Mouse (Mus musculus) hindbrain, embryonic 16.5 days (tissue): Measurements from ENCODE around the gene Glrp1. TPM values are rescaled to one million over a fixed set of nuclear protein-coding genes. Genes with fewer than 3 reads are reported as not detected.

ENCODE experiments used
- ATAC-seq: fragments of 200-750 bp; cut with Nextera tagmentation; 2 replicates; pipeline ENCODE4 v1.8.0; 2017; ENCODE audit warnings: moderate TSS enrichment, moderate library complexity
- H3K27ac ChIP-seq: fragments of 300-500 bp; sonication (generic); 2 replicates; pipeline ENCODE4 v1.5.1; 2014; ENCODE audit warnings: low read depth, mild to moderate bottlenecking, control low read depth, low read length, moderate library complexity
- H3K27me3 ChIP-seq: fragments of 300-500 bp; sonication (generic); replicated peaks from 2 replicates; pipeline ENCODE4 v1.6.1; 2014; ENCODE audit warnings: low read length; ENCODE audit not compliant: control insufficient read depth, insufficient read depth
- H3K36me3 ChIP-seq: fragments of 300-500 bp; sonication (generic); 2 replicates; pipeline ENCODE4 v1.6.1; 2014; ENCODE audit warnings: mild to moderate bottlenecking, low read length, moderate library complexity, mixed read lengths; ENCODE audit not compliant: control insufficient read depth, insufficient read depth
- H3K4me1 ChIP-seq: fragments of 300-500 bp; sonication (generic); 2 replicates; pipeline ENCODE4 v1.6.1; 2014; ENCODE audit warnings: low read depth, low read length; ENCODE audit not compliant: control insufficient read depth, insufficient read depth
- H3K4me2 ChIP-seq: fragments of 300-500 bp; sonication (generic); 2 replicates; pipeline ENCODE4 v1.6.1; 2014; ENCODE audit warnings: mild to moderate bottlenecking, low read length, control low read depth, moderate library complexity
- H3K4me3 ChIP-seq: fragments of 300-500 bp; sonication (generic); 2 replicates; pipeline ENCODE4 v1.5.1; 2014; ENCODE audit warnings: mild to moderate bottlenecking, low read length, control low read depth, moderate library complexity
- H3K9ac ChIP-seq: fragments of 300-500 bp; sonication (generic); 2 replicates; pipeline ENCODE4 v1.6.1; 2014; ENCODE audit warnings: low read depth, mild to moderate bottlenecking, control low read depth, low read length, moderate library complexity
- H3K9me3 ChIP-seq: fragments of 300-500 bp; sonication (generic); 2 replicates; pipeline ENCODE4 v1.6.1; 2014; ENCODE audit warnings: mild to moderate bottlenecking, low read length, moderate library complexity; ENCODE audit not compliant: control insufficient read depth
- WGBS: fragments of 180-500 bp; shearing (Covaris S2); extraction: QIAGEN DNeasy Blood & Tissue Kit; methylation state at CpG from one replicate; pipeline ENCODE4 v1.1.7; 2014; 5-methylcytosine and 5-hydroxymethylcytosine counted together
- polyA plus RNA-seq: library from polyadenylated mRNA; unstranded; fragments of >200 nt; fragmentation: Nextera tagmentation; extraction: Ambion mirVana; gene quantifications from 2 replicates; pipeline ENCODE4 v1.2.1, GENCODE M21; 2015

Glrp1 gene
- polyA plus RNA-seq, 1 experiment from 2014 or later, result not detected

- Histone ChIP-seq H3K27ac (no peak overlapping the region), H3K4me1 (peaks cover 6% of the 10 kb centered on the region; the same call in 1 of the 2 replicates), H3K4me2 (no peak overlapping the region), H3K9me3 (no peaks in the 10 kb centered on the region), H3K9ac (no peak overlapping the region), H3K4me3 (no peak overlapping the region), H3K27me3 (no peaks in the 10 kb centered on the region), H3K36me3 (no peaks in the 10 kb centered on the region)
- no peak for ATAC-seq
- 89% methylated on average over 5 of the region's 5 CpGs for WGBS
These were observed 3.5 kb downstream of the Glrp1 start for GRCm38 (mm10) chr1:88506412-88506811.

DNA sequence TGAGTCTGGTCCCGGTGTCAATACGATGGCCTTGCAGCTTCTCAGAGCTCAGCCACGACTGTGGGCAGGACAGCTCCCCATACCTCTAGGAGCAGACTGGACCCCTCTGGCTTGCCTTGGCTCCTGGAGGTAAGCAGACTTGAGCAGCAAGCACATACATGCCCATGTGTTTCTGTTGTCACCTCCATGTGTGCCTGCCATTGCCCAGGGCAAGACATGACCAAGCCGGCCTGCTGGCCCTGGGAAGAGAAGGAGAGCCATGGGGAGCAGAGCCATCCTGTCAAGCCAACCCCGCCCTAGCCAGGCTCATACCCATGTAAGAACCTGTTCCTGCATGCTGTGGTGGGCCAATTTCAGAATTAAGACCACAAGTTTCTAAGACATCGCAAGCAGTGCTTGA is 4.2 kb downstream of the Glrp1 start:
- Histone ChIP-seq H3K4me1 (peaks cover 6% of the 10 kb centered on the region; the same call in 1 of the 2 replicates), H3K4me3 (no peak overlapping the region), H3K9me3 (no peaks in the 10 kb centered on the region), H3K27me3 (no peaks in the 10 kb centered on the region), H3K4me2 (no peak overlapping the region), H3K27ac (no peak overlapping the region), H3K36me3 (no peaks in the 10 kb centered on the region), H3K9ac (no peak overlapping the region)
- ATAC-seq, result no peak
- 69% methylated on average over 6 of the region's 6 CpGs for WGBS

DNA sequence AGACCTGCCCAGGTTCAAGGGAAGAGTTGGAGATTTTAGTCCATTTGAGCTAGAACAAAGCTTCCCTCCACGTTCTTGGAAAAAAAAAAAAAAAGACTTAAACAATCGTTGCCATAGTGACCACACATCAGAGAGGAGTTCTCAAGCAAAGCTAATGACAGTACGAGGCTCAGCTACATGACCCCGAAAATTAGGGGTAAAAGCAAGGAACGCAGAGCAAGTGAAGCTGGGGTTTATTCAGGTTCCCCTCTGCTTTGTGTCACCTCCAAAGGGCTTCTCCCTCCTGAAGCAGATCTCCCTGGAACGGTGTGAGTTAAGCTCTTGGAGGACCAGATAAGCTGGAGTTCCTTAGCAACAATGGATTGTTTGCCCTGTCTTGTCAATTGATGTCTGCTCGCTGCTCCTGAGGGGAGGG is 5.3 kb downstream of the Glrp1 start:
- no peak overlapping the region for H3K9ac ChIP-seq
- no peaks in the 10 kb centered on the region for H3K9me3 ChIP-seq
- H3K4me3 ChIP-seq, result no peak overlapping the region
- ATAC-seq, result 0 out of 2 replicates have a peak, but pooled peaks have one; percentile 50
- H3K36me3 ChIP-seq, result no peaks in the 10 kb centered on the region
- 13% methylated on average over 7 of the region's 7 CpGs for WGBS
- H3K4me1 ChIP-seq, result peaks cover 6% of the 10 kb centered on the region; the same call in 1 of the 2 replicates
- no peak overlapping the region for H3K27ac ChIP-seq
- H3K4me2 ChIP-seq, result no peak overlapping the region; the same call in 1 of the 2 replicates
- no peaks in the 10 kb centered on the region for H3K27me3 ChIP-seq

DNA sequence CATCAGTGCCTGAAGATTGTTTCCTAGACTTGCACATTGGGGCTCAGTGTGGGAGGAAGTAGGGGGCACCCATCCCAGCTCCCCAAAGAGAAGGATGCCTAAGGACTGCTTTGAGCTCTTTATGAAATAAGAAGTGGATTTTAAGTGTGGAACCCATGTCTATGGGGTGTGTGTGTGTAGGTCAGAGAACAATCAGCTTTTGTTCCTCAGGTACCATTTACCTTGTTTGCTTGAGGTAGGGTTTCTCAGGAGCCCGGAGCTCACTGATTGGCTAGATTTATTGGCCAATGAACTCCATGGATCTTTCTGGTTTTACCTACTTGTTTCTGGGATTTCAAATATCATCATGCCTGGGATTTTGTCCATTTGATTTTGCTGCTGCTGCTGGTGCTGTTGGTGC is 7.0 kb downstream of the Glrp1 start:
- H3K36me3 ChIP-seq, result no peaks in the 10 kb centered on the region
- H3K9me3 ChIP-seq, result no peaks in the 10 kb centered on the region
- peaks cover 6% of the 10 kb centered on the region; the same call in 1 of the 2 replicates for H3K4me1 ChIP-seq
- no peak for ATAC-seq
- no peaks in the 10 kb centered on the region for H3K27me3 ChIP-seq
- no peak overlapping the region for H3K9ac ChIP-seq
- H3K4me2 ChIP-seq, result no peak overlapping the region
- 100% methylated on average over 1 of the region's 1 CpGs for WGBS
- no peak overlapping the region for H3K4me3 ChIP-seq
- H3K27ac ChIP-seq, result no peak overlapping the region

GRCm38 (mm10) chr1:88499230-88499737 is 10.6 kb downstream of the Glrp1 start:
- WGBS, result 84% methylated on average over 11 of the region's 11 CpGs
- H3K4me1 ChIP-seq, result peaks cover 3% of the 10 kb centered on the region; the same call in 1 of the 2 replicates
- no peaks in the 10 kb centered on the region for H3K27me3 ChIP-seq
- no peak overlapping the region for H3K27ac ChIP-seq
- no peak for ATAC-seq
- no peak overlapping the region for H3K4me2 ChIP-seq
- H3K9ac ChIP-seq, result no peak overlapping the region
- H3K4me3 ChIP-seq, result no peak overlapping the region
- H3K36me3 ChIP-seq, result no peaks in the 10 kb centered on the region
- no peaks in the 10 kb centered on the region for H3K9me3 ChIP-seq

DNA sequence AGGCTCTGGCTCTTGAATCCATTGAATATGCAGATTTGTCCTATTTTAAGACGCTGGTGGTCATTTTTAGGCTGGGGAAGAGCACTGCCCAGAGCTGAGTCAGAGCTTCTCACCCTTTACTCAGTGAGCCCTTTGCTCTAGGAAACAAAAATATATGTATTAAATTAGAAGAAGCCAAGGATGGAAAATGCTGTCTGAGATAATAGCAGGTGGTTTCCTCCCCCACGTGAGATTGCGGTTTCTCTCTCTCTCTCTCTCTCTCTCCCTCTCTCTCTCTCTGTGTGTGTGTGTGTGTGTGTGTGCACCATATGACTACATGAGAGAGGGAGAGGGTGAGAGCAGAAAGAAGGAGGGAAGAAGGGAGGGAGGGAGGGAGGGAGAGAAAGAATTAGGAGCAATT is 12.5 kb downstream of the Glrp1 start:
- ATAC-seq, result no peak
- WGBS, result 55% methylated on average over 3 of the region's 3 CpGs

GRCm38 (mm10) chr1:88492415-88492814 is 17.5 kb downstream of the Glrp1 start:
- Histone ChIP-seq H3K4me2 (no peak overlapping the region), H3K36me3 (no peaks in the 10 kb centered on the region), H3K4me3 (no peak overlapping the region), H3K4me1 (no peaks in the 10 kb centered on the region), H3K9ac (no peak overlapping the region), H3K27me3 (no peaks in the 10 kb centered on the region), H3K9me3 (no peaks in the 10 kb centered on the region), H3K27ac (no peak overlapping the region)
- no peak for ATAC-seq
- WGBS, result 84% methylated on average over 3 of the region's 3 CpGs

More for the DNA sequence above, 12.5 kb downstream of the Glrp1 start:
- H3K9ac ChIP-seq, result no peak overlapping the region
- no peaks in the 10 kb centered on the region for H3K36me3 ChIP-seq
- H3K4me2 ChIP-seq, result no peak overlapping the region
- H3K4me3 ChIP-seq, result no peak overlapping the region
- no peaks in the 10 kb centered on the region for H3K27me3 ChIP-seq
- no peaks in the 10 kb centered on the region for H3K9me3 ChIP-seq
- no peak overlapping the region for H3K27ac ChIP-seq
- no peaks in the 10 kb centered on the region for H3K4me1 ChIP-seq

DNA sequence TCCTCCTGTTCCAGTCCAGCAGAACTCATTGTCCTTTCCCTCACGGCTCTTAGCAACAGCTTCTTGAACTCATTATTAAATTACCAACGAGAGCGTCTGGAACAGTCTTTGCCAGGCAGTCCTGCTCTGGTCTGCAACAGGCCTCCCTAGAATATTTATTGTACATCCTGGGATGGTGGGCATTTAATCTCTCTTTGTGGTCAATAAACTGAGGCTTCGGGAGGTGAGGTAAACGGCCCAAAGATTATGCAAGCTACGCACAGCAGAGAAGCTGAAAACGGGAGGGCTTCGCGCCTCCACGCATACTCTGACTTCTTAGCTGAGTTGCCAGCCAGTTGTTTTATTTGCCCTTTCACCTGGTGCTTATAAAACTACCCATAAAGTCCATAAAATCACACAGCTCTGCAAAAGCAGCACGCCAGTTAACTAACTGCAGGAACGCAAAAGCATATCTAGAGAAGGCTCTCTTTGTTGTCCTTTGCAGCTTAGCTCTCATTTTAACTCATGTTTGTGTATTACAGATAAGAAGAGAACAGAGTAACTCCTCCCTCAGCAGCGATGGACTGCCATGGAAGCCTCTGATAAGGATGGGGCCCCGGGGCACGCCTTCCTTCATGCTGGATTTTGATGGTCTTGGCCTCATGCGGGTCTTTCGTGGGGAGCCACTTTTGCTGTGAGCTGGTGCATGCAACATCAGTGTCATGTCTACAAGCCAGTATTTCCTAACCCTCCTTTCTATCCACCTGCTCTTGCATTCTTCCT is 18.1 kb downstream of the Glrp1 start:
- H3K9ac ChIP-seq, result no peak overlapping the region
- no peaks in the 10 kb centered on the region for H3K9me3 ChIP-seq
- H3K4me3 ChIP-seq, result no peak overlapping the region
- ATAC-seq, result no peak
- no peaks in the 10 kb centered on the region for H3K27me3 ChIP-seq
- H3K4me2 ChIP-seq, result no peak overlapping the region
- 71% methylated on average over 17 of the region's 17 CpGs for WGBS
- H3K4me1 ChIP-seq, result no peaks in the 10 kb centered on the region
- H3K27ac ChIP-seq, result no peak overlapping the region
- H3K36me3 ChIP-seq, result no peaks in the 10 kb centered on the region

GRCm38 (mm10) chr1:88490164-88490563 is 19.7 kb downstream of the Glrp1 start:
- no peak overlapping the region for H3K4me3 ChIP-seq
- no peaks in the 10 kb centered on the region for H3K27me3 ChIP-seq
- no peaks in the 10 kb centered on the region for H3K36me3 ChIP-seq
- H3K4me1 ChIP-seq, result no peaks in the 10 kb centered on the region
- no peaks in the 10 kb centered on the region for H3K9me3 ChIP-seq
- H3K4me2 ChIP-seq, result no peak overlapping the region
- H3K9ac ChIP-seq, result no peak overlapping the region
- H3K27ac ChIP-seq, result no peak overlapping the region
- 84% methylated on average over 10 of the region's 10 CpGs for WGBS
- ATAC-seq, result no peak
